11 mouse cellular contexts compared by ENCODE assay signal in genomic region chr11:117069027-117069426, GRCm38 (mm10). TPM values are rescaled to one million over a fixed set of nuclear protein-coding genes. Genes with fewer than 3 reads are reported as not detected.
DNase-seq lines count a peak whose midpoint lies in the region; ATAC-seq and TF ChIP-seq lines count a peak whose summit lies in the region.
"Had no signal": no experiment of that assay in that cellular context is flagged by ENCODE, and none has a peak within 500 bp of the region (broad histone marks: within the 10 kb centered on the region; RNA-seq: fewer than 3 reads in every experiment).

No protein-coding gene starts in this region.

- TF ChIP-seq CTCF in ES-Bruce4 (IDR thresholded peaks at IDR 0.05; ENCODE audit: low read depth, low read length), result peak; percentile 8

- ATAC-seq in megakaryocyte-erythroid progenitor cell, adult 5-6 weeks (replicated peaks; ENCODE audit: low FRiP score, low TSS enrichment, poor library complexity, severe bottlenecking), result peak; percentile 61; the same call in 1 of the 2 replicates
- ATAC-seq in midbrain, embryonic 15.5 days (replicated peaks), result no peak

- TF ChIP-seq EP300 in ES-Bruce4 (IDR thresholded peaks at IDR 0.05; ENCODE audit: insufficient read depth, low read depth, low read length), result no peak

- no peaks in the 10 kb centered on the region for H3K27me3 ChIP-seq in ES-Bruce4 (ENCODE audit: control insufficient read depth, insufficient read depth, low read length, poor library complexity, severe bottlenecking)
- no peaks in the 10 kb centered on the region for H3K27me3 ChIP-seq in midbrain, embryonic 15.5 days (replicated peaks)

- H3K4me1 ChIP-seq in ES-Bruce4 (ENCODE audit: control insufficient read depth, insufficient read depth, low read length), result peaks cover 3% of the 10 kb centered on the region
- peaks cover 2% of the 10 kb centered on the region; the same call in 1 of the 2 replicates for H3K4me1 ChIP-seq in midbrain, embryonic 15.5 days

- no peak overlapping the region for H3K4me2 ChIP-seq in midbrain, embryonic 15.5 days
- H3K4me2 ChIP-seq: limb, embryonic 15.5 days had no signal

- H3K9me3 ChIP-seq in ES-Bruce4 (replicated peaks; ENCODE audit: control insufficient read depth, insufficient read depth, low read length, poor library complexity, severe bottlenecking), result no peaks in the 10 kb centered on the region
- H3K9me3 ChIP-seq in midbrain, embryonic 15.5 days, result no peaks in the 10 kb centered on the region
- H3K9me3 ChIP-seq: heart, embryonic 10.5 days; limb, embryonic 15.5 days had no signal

- H3K36me3 ChIP-seq in ES-Bruce4 (ENCODE audit: control insufficient read depth, insufficient read depth, low read length, poor library complexity, severe bottlenecking), result no peaks in the 10 kb centered on the region
- no peaks in the 10 kb centered on the region for H3K36me3 ChIP-seq in midbrain, embryonic 15.5 days (replicated peaks)
- H3K36me3 ChIP-seq: heart, embryonic 10.5 days; limb, embryonic 15.5 days had no signal

- no peak overlapping the region for H3K27ac ChIP-seq in ES-Bruce4 (ENCODE audit: insufficient read depth, low read length)
- no peak overlapping the region for H3K27ac ChIP-seq in midbrain, embryonic 15.5 days
- H3K27ac ChIP-seq: heart, embryonic 10.5 days; limb, embryonic 15.5 days had no signal

- 87% methylated on average over 3 of the region's 3 CpGs for WGBS in midbrain, embryonic 15.5 days

- no peak for TF ChIP-seq POLR2A in ES-Bruce4 (IDR thresholded peaks at IDR 0.05; ENCODE audit: insufficient read depth, low read length)

- DNase-seq in kidney, postnatal 10 days, result peak; percentile 50
- no peak for DNase-seq in kidney, adult 9 months
- peak; percentile 58 for DNase-seq in 416B (ENCODE audit: low read depth)
- DNase-seq in right cerebral cortex, postnatal 14 days, result no peak
- DNase-seq: cerebellum, postnatal 25 days; kidney, adult 18-20 months had no signal

- no peak overlapping the region for H3K4me3 ChIP-seq in ES-Bruce4 (ENCODE audit: low read depth, low read length)
- H3K4me3 ChIP-seq in midbrain, embryonic 15.5 days, result no peak overlapping the region
- H3K4me3 ChIP-seq: heart, embryonic 10.5 days; limb, embryonic 15.5 days had no signal

- no peak overlapping the region for H3K9ac ChIP-seq in ES-Bruce4 (ENCODE audit: low read depth, poor library complexity, severe bottlenecking)
- no peak overlapping the region for H3K9ac ChIP-seq in midbrain, embryonic 15.5 days
- H3K9ac ChIP-seq: limb, embryonic 15.5 days had no signal

RNA-seq across cellular contexts. Expression of gene Sec14l1, which starts 45.9 kb away (rescaled TPM):
- 77.5 and 77.7 TPM in 2 replicates for polyA plus RNA-seq in ES-Bruce4 (2011; ENCODE audit: insufficient read depth, insufficient read length, low read depth, missing spikeins)
- 13.5 and 14.4 TPM in 2 replicates for total RNA-seq in megakaryocyte-erythroid progenitor cell, adult 5-6 weeks (2014; fragmentation: Nextera tagmentation)
- total RNA-seq in megakaryocyte-erythroid progenitor cell, adult 5-6 weeks (2017), result 6.7 and 10.6 TPM in 2 replicates
- 62.8 and 63.9 TPM in 2 replicates for polyA plus RNA-seq in midbrain, embryonic 15.5 days (2015; fragmentation: Nextera tagmentation; extraction: Ambion mirVana)

Comparison
In these comparisons a context has a peak if more than half of its experiments do, and no peak if none do; other contexts are left out.
1. DNase-seq: peak in kidney, postnatal 10 days (single experiment) and 416B (single experiment); none in kidney, adult 9 months (single experiment) and right cerebral cortex, postnatal 14 days (single experiment).